Mouse (Mus musculus) limb, embryonic 11.5 days (tissue): ENCODE measurements around the gene Usp54. TPM values are rescaled to one million over a fixed set of nuclear protein-coding genes. Genes with fewer than 3 reads are reported as not detected.
"Not testable (repeated sequence)": the region's sequence is repeated elsewhere in the genome, so short reads cannot be mapped to it uniquely, and the experiment has no call there.

Source experiments
- ATAC-seq: fragments of 200-750 bp; cut with Nextera tagmentation; 2 replicates; pipeline ENCODE4 v1.8.0; 2017; ENCODE audit warnings: low read depth; ENCODE audit not compliant: insufficient number of reproducible peaks, low FRiP score, low TSS enrichment
- DNase-seq: peaks from one replicate; pipeline ENCODE4 v3.0.0-alpha.2; 2015; ENCODE audit warnings: low spot score
- H3K27ac ChIP-seq: fragments of 300-500 bp; sonication (generic); replicated peaks from 2 replicates; pipeline ENCODE4 v1.5.1; 2014; ENCODE audit warnings: low read depth, mild to moderate bottlenecking, low read length
- H3K27me3 ChIP-seq: fragments of 300-500 bp; sonication (generic); 2 replicates; pipeline ENCODE4 v1.6.1; 2014; ENCODE audit warnings: mild to moderate bottlenecking, low read length, mixed read lengths; ENCODE audit not compliant: control insufficient read depth, insufficient read depth
- H3K36me3 ChIP-seq: fragments of 300-500 bp; sonication (generic); 2 replicates; pipeline ENCODE4 v1.6.1; 2014; ENCODE audit warnings: mild to moderate bottlenecking, low read length, moderate library complexity, mixed read lengths; ENCODE audit not compliant: control insufficient read depth, insufficient read depth
- H3K4me1 ChIP-seq: fragments of 300-500 bp; sonication (generic); 2 replicates; pipeline ENCODE4 v1.6.1; 2014; ENCODE audit warnings: low read length, mixed read lengths; ENCODE audit not compliant: control insufficient read depth, insufficient read depth
- H3K4me2 ChIP-seq: fragments of 300-500 bp; sonication (generic); 2 replicates; pipeline ENCODE4 v1.6.1; 2014; ENCODE audit warnings: low read depth, mild to moderate bottlenecking, moderate library complexity; ENCODE audit not compliant: severe bottlenecking
- H3K4me3 ChIP-seq: fragments of 300-500 bp; sonication (generic); 2 replicates; pipeline ENCODE4 v1.5.1; 2014; ENCODE audit warnings: low read depth, low read length
- H3K9ac ChIP-seq: fragments of 300-500 bp; sonication (generic); 2 replicates; pipeline ENCODE4 v1.6.1; 2014; ENCODE audit warnings: mild to moderate bottlenecking, low read length
- H3K9me3 ChIP-seq: fragments of 300-500 bp; sonication (generic); 2 replicates; pipeline ENCODE4 v1.6.1; 2016; ENCODE audit warnings: low read length; ENCODE audit not compliant: control insufficient read depth
- WGBS: fragments of 180-500 bp; shearing (Covaris S2); extraction: QIAGEN DNeasy Blood & Tissue Kit; methylation state at CpG from one replicate; pipeline ENCODE4 v1.1.7; 2014; 5-methylcytosine and 5-hydroxymethylcytosine counted together
- polyA plus RNA-seq: library from polyadenylated mRNA; unstranded; fragments of >200 nt; fragmentation: Nextera tagmentation; extraction: Ambion mirVana; gene quantifications from 2 replicates; pipeline ENCODE4 v1.2.1, GENCODE M21; 2014

Usp54 gene
- polyA plus RNA-seq, 1 experiment from 2014 or later = 14.5 TPM

DNA sequence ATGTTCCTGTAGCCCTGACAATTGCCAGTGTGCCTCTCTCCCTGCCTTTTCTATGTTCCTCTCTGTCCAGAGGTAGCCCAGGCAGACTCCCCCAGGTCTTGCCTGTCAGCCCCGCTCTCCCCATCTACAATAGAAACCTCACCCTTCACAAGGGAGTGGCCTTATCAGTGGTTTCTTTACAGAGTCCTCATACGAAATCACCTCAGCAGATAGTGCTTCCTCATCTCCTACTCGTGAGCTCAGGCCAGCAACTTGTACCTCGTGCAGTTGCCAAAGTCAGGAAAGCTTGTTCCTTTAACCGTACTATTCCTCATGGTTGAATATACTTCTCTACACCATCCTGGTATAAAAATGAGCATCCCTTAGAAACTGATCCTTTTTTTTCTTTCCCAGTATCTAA is 53.4 kb downstream of the Usp54 start:
- no peaks in the 10 kb centered on the region for H3K4me1 ChIP-seq
- H3K27me3 ChIP-seq = no peaks in the 10 kb centered on the region
- 78% methylated on average over 5 of the region's 5 CpGs for WGBS
- ATAC-seq (no peak), DNase-seq (no peak)
- H3K4me2 ChIP-seq = no peak overlapping the region
- H3K9ac ChIP-seq = no peak overlapping the region
- no peaks in the 10 kb centered on the region for H3K36me3 ChIP-seq
- H3K4me3 ChIP-seq = no peak overlapping the region
- no peak overlapping the region for H3K27ac ChIP-seq
- no peaks in the 10 kb centered on the region for H3K9me3 ChIP-seq

DNA sequence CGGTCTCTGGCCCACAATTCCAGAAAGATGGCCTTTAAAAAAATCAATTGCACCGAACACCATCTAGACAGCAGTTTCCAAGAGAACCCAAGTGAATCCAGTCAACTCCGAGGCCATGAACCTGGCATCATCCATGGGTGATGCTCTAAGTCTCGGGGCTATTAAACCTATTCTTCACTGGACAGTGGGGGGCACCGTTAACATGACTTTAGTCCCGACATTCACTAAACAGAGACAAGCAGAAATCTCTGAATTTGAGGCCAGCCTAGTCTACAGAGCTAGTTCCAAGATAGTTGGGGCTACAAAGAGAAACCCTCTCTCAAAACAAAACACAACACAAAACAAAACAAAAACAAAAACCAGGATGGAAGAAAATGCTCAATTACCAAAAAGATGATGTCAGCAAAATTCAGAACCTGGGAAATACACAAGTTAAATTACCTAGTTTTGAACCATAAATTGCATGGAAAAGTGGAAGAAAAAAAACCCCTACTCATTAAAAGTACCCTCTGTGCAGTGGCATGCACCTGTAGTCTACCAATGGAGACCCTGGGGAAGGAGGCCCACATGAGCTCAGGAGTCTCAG is 61.9 kb downstream of the Usp54 start:
- H3K27me3 ChIP-seq = no peaks in the 10 kb centered on the region
- H3K36me3 ChIP-seq = no peaks in the 10 kb centered on the region
- no peak overlapping the region for H3K4me2 ChIP-seq
- no peaks in the 10 kb centered on the region for H3K4me1 ChIP-seq
- H3K27ac ChIP-seq = no peak overlapping the region
- H3K4me3 ChIP-seq = no peak overlapping the region
- no peaks in the 10 kb centered on the region for H3K9me3 ChIP-seq
- 79% methylated on average over 6 of the region's 6 CpGs for WGBS
- no peak overlapping the region for H3K9ac ChIP-seq
- no peak for ATAC-seq
- DNase-seq = no peak

DNA sequence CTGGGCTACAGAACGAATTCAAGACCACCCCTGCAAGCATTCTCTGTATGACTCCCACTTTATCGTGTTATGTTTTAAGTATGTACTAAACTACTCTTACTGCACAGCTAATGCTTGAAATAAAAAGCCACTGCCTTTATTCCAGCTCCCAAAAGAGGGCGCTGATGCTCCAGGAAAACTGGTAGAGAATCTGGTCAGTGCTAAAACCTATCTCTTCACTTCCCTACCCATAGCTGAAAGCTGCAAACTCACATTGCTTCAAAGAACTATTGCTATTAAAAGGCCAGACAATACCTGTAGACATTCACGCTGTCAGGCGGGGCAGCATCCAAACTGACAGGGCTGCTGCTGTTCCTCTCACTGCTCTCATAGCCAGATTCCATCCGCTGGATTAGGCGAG is 64.7 kb downstream of the Usp54 start:
- Histone ChIP-seq H3K4me1 (no peaks in the 10 kb centered on the region), H3K4me3 (no peak overlapping the region), H3K36me3 (no peaks in the 10 kb centered on the region), H3K4me2 (no peak overlapping the region), H3K27ac (no peak overlapping the region), H3K27me3 (no peaks in the 10 kb centered on the region), H3K9me3 (no peaks in the 10 kb centered on the region), H3K9ac (no peak overlapping the region)
- no peak for ATAC-seq
- whole genome bisulfite sequencing = 58% methylated on average over 7 of the region's 7 CpGs
- DNase-seq = peak; percentile 76

DNA sequence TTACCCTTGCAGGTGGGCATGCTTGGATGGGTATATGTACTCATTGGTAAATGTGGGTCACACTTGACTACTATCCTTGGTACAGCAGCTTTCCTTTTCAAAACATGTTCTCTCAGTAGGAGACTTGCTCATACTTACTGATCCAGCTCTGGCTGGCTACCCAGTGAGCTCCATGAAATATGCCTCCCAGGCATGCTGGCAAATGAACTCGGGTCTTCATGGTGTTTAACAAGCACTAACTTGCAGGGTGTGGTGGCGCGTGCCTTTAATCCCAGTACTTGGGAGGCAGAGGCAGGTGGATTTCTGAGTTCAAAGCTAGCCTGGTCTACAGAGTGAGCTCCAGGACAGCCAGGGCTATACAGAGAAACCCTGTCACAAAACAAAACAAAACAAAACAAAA is 67.7 kb downstream of the Usp54 start:
- H3K27ac ChIP-seq, H3K4me2 ChIP-seq, H3K4me1 ChIP-seq, H3K4me3 ChIP-seq, ATAC-seq, H3K9ac ChIP-seq, H3K36me3 ChIP-seq, DNase-seq, H3K27me3 ChIP-seq, H3K9me3 ChIP-seq: not testable (repeated sequence)
- 90% methylated on average over 3 of the region's 3 CpGs for WGBS

DNA sequence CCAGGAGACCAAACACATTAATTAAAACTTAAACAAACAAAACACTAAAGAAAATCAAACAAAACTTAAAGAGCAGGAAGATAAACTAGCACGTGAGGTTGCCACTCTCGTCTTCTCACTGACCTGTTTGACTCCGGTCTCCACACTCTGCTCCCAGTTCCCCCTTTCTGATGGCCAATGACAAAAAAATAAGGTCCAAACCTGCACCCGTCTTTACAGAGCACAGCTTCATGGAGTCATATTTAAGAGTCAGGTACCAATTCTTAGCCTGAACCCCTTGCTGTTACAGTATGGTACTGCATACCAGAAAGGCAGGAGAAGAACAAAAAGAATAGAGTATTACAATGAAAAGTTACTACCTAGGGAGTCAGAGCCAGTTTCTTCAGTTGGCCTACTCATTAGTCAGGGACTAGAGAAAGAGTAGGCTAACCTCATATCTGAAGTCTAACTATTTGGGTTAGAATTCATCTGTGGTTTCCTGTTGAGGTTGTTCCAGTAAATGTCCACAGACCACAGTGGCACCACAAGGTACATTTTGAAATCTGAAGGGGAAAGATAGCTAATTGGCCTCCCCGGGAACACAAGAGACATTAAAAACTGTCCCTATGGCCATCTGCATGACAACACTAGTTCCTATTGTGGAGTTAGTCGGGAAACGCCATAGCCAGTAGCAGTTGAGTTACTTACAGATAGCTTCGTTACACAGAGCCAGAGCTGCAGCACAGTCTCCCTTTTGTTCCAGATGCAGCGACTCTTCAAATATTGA is 75.4 kb downstream of the Usp54 start:
- Histone ChIP-seq H3K9ac (no peak overlapping the region), H3K36me3 (peaks cover 10% of the 10 kb centered on the region), H3K4me1 (no peaks in the 10 kb centered on the region), H3K9me3 (no peaks in the 10 kb centered on the region), H3K27ac (no peak overlapping the region), H3K4me3 (no peak overlapping the region), H3K4me2 (no peak overlapping the region), H3K27me3 (no peaks in the 10 kb centered on the region)
- ATAC-seq = no peak
- 90% methylated on average over 9 of the region's 9 CpGs for WGBS
- no peak for DNase-seq

DNA sequence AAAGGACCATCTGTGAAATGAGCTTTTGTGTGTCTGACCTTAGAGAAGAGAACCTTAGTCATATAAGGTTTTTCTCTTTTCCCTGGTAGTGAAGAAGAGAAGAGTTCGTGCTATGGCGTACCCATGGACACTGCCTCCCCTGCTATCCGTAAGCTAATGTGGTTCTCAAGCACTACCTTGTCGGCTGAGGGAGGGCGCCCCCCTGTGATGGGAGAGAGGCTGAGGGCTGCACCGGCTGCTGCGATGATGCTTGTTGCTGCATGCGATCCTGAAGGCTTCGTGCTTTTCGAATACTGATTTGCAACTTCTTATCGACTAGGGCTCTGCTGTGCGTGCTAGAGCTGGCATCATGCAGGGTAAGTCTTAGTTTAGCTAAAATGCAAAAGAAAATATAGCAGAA is 76.2 kb downstream of the Usp54 start:
- no peak overlapping the region for H3K27ac ChIP-seq
- ATAC-seq (no peak), DNase-seq (peak; percentile 25)
- peaks cover 10% of the 10 kb centered on the region for H3K36me3 ChIP-seq
- no peaks in the 10 kb centered on the region for H3K9me3 ChIP-seq
- no peak overlapping the region for H3K9ac ChIP-seq
- WGBS = 76% methylated on average over 12 of the region's 12 CpGs
- H3K4me2 ChIP-seq = no peak overlapping the region
- no peak overlapping the region for H3K4me3 ChIP-seq
- no peaks in the 10 kb centered on the region for H3K4me1 ChIP-seq
- no peaks in the 10 kb centered on the region for H3K27me3 ChIP-seq

DNA sequence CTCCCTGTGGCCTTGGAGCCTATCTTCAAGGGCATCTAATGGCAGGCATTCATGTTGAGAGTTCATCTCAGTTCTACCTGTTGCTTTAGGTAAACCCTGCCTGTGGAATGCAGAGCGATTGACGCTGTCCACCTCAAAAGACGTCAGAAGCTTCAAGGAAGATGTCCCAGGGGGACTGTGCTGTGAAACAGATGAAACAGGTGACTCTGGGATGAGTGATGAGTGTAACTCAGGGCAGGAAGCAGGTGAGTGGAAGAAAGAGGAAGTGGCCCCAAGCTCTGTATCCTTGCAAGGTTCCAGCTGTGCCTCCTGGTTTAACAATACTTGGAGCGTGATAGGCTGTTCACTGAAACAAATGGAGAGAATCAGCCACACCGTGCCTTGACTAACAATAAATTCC is 79.0 kb downstream of the Usp54 start:
- H3K4me2 ChIP-seq = no peak overlapping the region
- H3K27me3 ChIP-seq = no peaks in the 10 kb centered on the region
- ATAC-seq (no peak), DNase-seq (no peak)
- no peak overlapping the region for H3K4me3 ChIP-seq
- H3K9ac ChIP-seq = no peak overlapping the region
- H3K36me3 ChIP-seq = peaks cover 16% of the 10 kb centered on the region
- H3K27ac ChIP-seq = no peak overlapping the region
- no peaks in the 10 kb centered on the region for H3K9me3 ChIP-seq
- WGBS = 94% methylated on average over 5 of the region's 5 CpGs
- no peaks in the 10 kb centered on the region for H3K4me1 ChIP-seq

DNA sequence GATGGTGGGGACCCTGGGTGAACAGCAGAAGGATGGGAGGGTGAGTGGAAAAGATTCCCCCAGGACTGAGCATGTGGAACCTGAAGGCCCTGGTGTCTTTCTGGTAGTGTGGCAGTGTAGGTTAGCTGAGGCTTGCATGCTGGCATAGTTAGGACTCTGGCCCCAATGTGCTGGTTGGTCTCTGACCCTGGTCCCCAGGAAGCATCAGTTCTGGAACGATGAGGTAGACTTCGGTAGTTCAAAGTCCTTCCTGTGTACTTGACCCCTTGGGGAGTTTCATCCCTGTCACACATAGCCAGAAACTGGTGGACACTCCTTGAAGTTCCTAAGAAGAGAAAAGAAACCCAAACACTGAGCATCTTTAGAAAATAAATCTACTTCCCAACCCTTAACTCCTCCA is 90.7 kb downstream of the Usp54 start:
- H3K27me3 ChIP-seq = no peaks in the 10 kb centered on the region
- no peak overlapping the region for H3K9ac ChIP-seq
- H3K4me1 ChIP-seq = no peaks in the 10 kb centered on the region
- WGBS = 100% methylated on average over 2 of the region's 2 CpGs
- no peak overlapping the region for H3K4me3 ChIP-seq
- ATAC-seq = no peak
- H3K4me2 ChIP-seq = no peak overlapping the region
- no peak overlapping the region for H3K27ac ChIP-seq
- no peak for DNase-seq
- no peaks in the 10 kb centered on the region; the same call in 1 of the 2 replicates for H3K36me3 ChIP-seq
- H3K9me3 ChIP-seq = no peaks in the 10 kb centered on the region
